Mouse (Mus musculus) G1E (cell line): ENCODE data around the gene Ltb4r1.

Source experiments
- CTCF ChIP-seq: IDR thresholded peaks from 2 replicates; pipeline ENCODE4 v1.5.1; 2012; ENCODE audit warnings: low read depth, low read length, inconsistent platforms, mixed read lengths
- GATA1 ChIP-seq: IDR thresholded peaks from 2 replicates; pipeline ENCODE4 v1.6.1; 2012; ENCODE audit warnings: borderline replicate concordance, low read length, inconsistent platforms, mixed read lengths
- GATA2 ChIP-seq: IDR thresholded peaks from 2 replicates; pipeline ENCODE4 v1.6.1; 2012; ENCODE audit warnings: low read depth, low read length, inconsistent platforms, borderline replicate concordance
- POLR2AphosphoS5 ChIP-seq: IDR thresholded peaks from 2 replicates; pipeline ENCODE4 v1.6.1; 2012; ENCODE audit warnings: low read depth, low read length, inconsistent platforms; ENCODE audit not compliant: insufficient replicate concordance
- TAL1 ChIP-seq: conservative IDR thresholded peaks from 2 replicates; pipeline ENCODE4 v1.6.1; 2012; ENCODE audit warnings: low read depth, low read length, inconsistent platforms, mixed read lengths

- TF ChIP-seq CTCF = no peak
- TF ChIP-seq GATA1 = no peak
- TF ChIP-seq POLR2AphosphoS5 = no peak
- TF ChIP-seq TAL1 = no peak
- TF ChIP-seq GATA2 = no peak
Measured at GRCm38 (mm10) chr14:55777806-55778205, 12.0 kb downstream of the Ltb4r1 start.
